Comparison of ENCODE assay signal across 8 mouse cellular contexts in the genomic region with DNA sequence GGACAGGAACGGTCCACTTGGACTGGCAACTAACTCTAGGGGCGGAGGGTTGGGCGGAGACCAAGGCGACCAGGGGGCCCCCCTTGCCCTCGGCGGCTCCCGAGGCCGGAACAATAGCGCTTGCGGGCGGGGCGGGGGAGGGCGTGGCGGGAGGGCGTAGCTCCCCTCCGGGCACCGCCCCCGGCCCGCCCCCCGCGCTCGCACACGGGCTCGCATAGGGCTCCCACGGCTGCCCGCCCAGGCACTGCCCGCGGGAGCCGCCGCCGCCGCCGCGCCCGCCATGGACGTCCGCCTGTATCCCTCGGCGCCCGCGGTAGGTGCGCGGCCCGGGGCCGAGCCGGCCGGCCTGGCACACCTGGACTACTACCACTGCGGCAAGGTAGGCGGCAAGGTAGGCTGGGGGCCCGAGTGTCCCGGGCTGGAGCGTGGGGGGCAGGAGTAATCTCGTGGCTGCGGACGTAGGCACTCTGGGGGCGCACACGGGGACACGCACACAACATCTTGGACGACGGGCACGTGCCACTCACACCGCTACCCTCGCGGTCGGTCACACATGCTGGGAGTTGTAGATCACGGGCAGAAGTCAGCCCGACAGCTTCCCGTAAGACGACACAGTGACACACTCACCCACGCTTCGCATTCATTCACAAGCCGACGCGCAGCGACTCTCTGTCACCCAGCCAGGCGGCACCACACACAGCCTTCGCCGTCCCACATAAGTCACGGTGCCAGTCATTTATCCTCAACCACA. TPM values are rescaled to one million over a fixed set of nuclear protein-coding genes. Genes with fewer than 3 reads are reported as not detected.
DNase-seq lines count a peak whose midpoint lies in the region; ATAC-seq lines count a peak whose summit lies in the region.

A gene (plus strand): TSS at position 242 of the 751 bp plus-strand sequence.

- H3K36me3 ChIP-seq in forebrain, embryonic 12.5 days (replicated peaks) = no peaks in the 10 kb centered on the region
- no peaks in the 10 kb centered on the region for H3K36me3 ChIP-seq in liver, embryonic 15.5 days (replicated peaks)
- H3K36me3 ChIP-seq in neural tube, embryonic 12.5 days = no peaks in the 10 kb centered on the region

- H3K27me3 ChIP-seq in forebrain, embryonic 12.5 days = peaks cover 22% of the 10 kb centered on the region; the same call in 1 of the 2 replicates
- H3K27me3 ChIP-seq in liver, embryonic 15.5 days = peaks cover 71% of the 10 kb centered on the region
- H3K27me3 ChIP-seq in neural tube, embryonic 12.5 days (replicated peaks) = peaks cover 30% of the 10 kb centered on the region

- peaks cover 45% of the 10 kb centered on the region for H3K4me1 ChIP-seq in forebrain, embryonic 12.5 days
- H3K4me1 ChIP-seq in liver, embryonic 15.5 days (replicated peaks) = peaks cover 22% of the 10 kb centered on the region
- peaks cover 38% of the 10 kb centered on the region for H3K4me1 ChIP-seq in neural tube, embryonic 12.5 days

- intact Hi-C loops in heart, postnatal 36 days (cut with DNase I) = loop anchor here (2.0 kb wide), 1 partner anchor 26 kb away; no protein-coding TSS in a partner anchor

- peak within 1 kb of the TSS; percentile 83 for H3K27ac ChIP-seq in forebrain, embryonic 12.5 days
- no peak within 1 kb of the TSS for H3K27ac ChIP-seq in liver, embryonic 15.5 days (replicated peaks)
- no peak within 1 kb of the TSS; the same call in 1 of the 2 replicates for H3K27ac ChIP-seq in neural tube, embryonic 12.5 days

- H3K9me3 ChIP-seq in forebrain, embryonic 12.5 days = peaks cover 9% of the 10 kb centered on the region; the same call in 1 of the 2 replicates
- H3K9me3 ChIP-seq in liver, embryonic 15.5 days (replicated peaks) = no peaks in the 10 kb centered on the region
- peaks cover 7% of the 10 kb centered on the region; the same call in 1 of the 2 replicates for H3K9me3 ChIP-seq in neural tube, embryonic 12.5 days

- under 1% methylated on average over 63 of the region's 79 CpGs for WGBS in forebrain, embryonic 12.5 days
- WGBS in liver, embryonic 15.5 days (ENCODE audit: insufficient replicate concordance) = under 1% methylated on average over 77 of the region's 79 CpGs
- under 1% methylated on average over 49 of the region's 79 CpGs for WGBS in neural tube, embryonic 12.5 days

- H3K9ac ChIP-seq in forebrain, embryonic 12.5 days = peak within 1 kb of the TSS; percentile 80
- no peak within 1 kb of the TSS for H3K9ac ChIP-seq in liver, embryonic 15.5 days
- H3K9ac ChIP-seq in neural tube, embryonic 12.5 days = peak within 1 kb of the TSS; percentile 69

- ATAC-seq in forebrain, embryonic 12.5 days (ENCODE audit: low FRiP score) = peak; percentile 86
- ATAC-seq in liver, embryonic 15.5 days (ENCODE audit: insufficient read depth) = peak; percentile 75
- ATAC-seq in neural tube, embryonic 12.5 days (ENCODE audit: low FRiP score, low read depth) = peak; percentile 74

- H3K4me3 ChIP-seq in forebrain, embryonic 12.5 days (replicated peaks) = peak within 1 kb of the TSS; percentile 67
- H3K4me3 ChIP-seq in liver, embryonic 15.5 days (replicated peaks) = peak within 1 kb of the TSS; percentile 48
- H3K4me3 ChIP-seq in neural tube, embryonic 12.5 days = peak within 1 kb of the TSS; percentile 53

- peak within 1 kb of the TSS; percentile 91 for H3K4me2 ChIP-seq in forebrain, embryonic 12.5 days
- peak within 1 kb of the TSS; percentile 69 for H3K4me2 ChIP-seq in liver, embryonic 15.5 days
- peak within 1 kb of the TSS; percentile 88 for H3K4me2 ChIP-seq in neural tube, embryonic 12.5 days (replicated peaks)

- peak; percentile 9 to 14 for DNase-seq in B cell, adult 2 months
- DNase-seq in adrenal gland, adult (ENCODE audit: inconsistent age in 2 of 2, low spot score in 1 of 2) = peak; percentile 76 to 79
- DNase-seq in heart, postnatal 36 days = peak; percentile 60 to 66
- DNase-seq in layer of hippocampus, adult 18-20 months (ENCODE audit: low spot score in 2 of 2) = peak; percentile 58 to 76
- peak; percentile 72 for DNase-seq in thymus, postnatal 25 days

RNA-seq across cellular contexts. Expression of the gene that starts here (rescaled TPM):
- 27.2 and 31.6 TPM in 2 replicates for polyA plus RNA-seq in forebrain, embryonic 12.5 days (2016; fragmentation: Nextera tagmentation; extraction: Ambion mirVana)
- 1 to 10 TPM; 1.0 to 1.4 TPM for total RNA-seq in heart, postnatal 36 days (2021)
- 10 to 100 TPM; 27.3 to 27.8 TPM for total RNA-seq in layer of hippocampus, adult 18-20 months (2021)
- polyA plus RNA-seq in liver, embryonic 15.5 days (2015; fragmentation: Nextera tagmentation; extraction: Ambion mirVana) = 0.46 and 0.69 TPM in 2 replicates
- polyA plus RNA-seq in neural tube, embryonic 12.5 days (2016; fragmentation: Nextera tagmentation; extraction: Ambion mirVana) = 13.8 and 18.8 TPM in 2 replicates

Comparison
In these comparisons a context has a peak if more than half of its experiments do, and no peak if none do; other contexts are left out.
1. RNA of the gene that starts here (total RNA-seq): 27.3 to 27.8 TPM in layer of hippocampus, adult 18-20 months; 1.0 to 1.4 TPM in heart, postnatal 36 days; every median in the first group is over 10 times any median in the second.
2. Peak in ATAC-seq, H3K4me3 ChIP-seq and H3K4me2 ChIP-seq in liver, embryonic 15.5 days; RNA of the gene not detected or under 1 TPM.
3. DNase-seq: peak in every context shown above with its lines; median percentile 78 in adrenal gland, adult; 72 in thymus, postnatal 25 days; 67 in layer of hippocampus, adult 18-20 months; 63 in heart, postnatal 36 days; 12 in B cell, adult 2 months.
4. Peak in every context shown above with its lines, with median percentiles within 50 percentile points of each other: ATAC-seq, H3K4me2 ChIP-seq and H3K4me3 ChIP-seq.